Mouse (Mus musculus): ENCODE data around the gene Sytl1. TPM values are rescaled to one million over a fixed set of nuclear protein-coding genes. Genes with fewer than 3 reads are reported as not detected.

Sytl1 gene
- polyA plus RNA-seq, 1 experiment from 2014 or later: 0.42 TPM

DNA sequence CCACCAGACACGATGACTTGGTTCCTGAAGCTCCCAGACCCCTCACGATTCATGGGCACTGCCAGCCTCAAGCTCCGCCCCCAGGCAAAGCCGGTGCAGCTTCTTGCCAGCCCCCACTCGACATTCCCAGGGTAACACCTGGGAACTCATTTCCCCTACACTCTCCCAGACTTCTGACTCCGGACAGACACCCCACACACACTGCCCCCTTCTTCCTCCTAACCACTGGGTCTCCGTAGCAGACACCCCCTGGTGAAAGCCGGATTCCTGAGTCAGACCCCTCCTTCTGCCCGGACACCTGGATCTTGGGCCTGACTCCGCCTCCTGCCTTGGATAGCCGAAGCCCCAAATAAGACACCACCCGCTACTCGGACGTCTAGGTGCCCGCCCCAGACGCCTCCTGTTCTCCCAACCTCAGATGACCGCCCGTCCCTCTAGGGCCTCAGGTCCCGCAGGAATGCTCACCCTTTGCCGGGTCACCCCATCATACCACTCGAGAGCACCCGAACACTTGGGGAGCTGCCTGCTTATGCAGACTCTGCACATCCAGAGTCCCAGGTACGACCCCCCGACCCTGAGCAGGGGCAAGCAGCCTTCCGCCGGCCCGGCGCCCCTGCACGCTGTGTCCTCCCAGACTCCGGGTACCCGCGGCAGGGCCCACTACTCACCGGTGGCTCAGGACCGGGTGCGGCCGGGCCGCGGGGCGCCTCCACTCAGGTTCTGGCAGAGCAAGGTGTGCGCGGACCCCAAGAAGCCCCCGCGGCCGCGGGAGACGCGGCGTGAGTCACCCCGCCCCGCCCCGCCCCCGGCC is 51.0 kb downstream of the Sytl1 start, which contains the start of the genes Cd164l2 and Gpr3:
Gene Cd164l2 (plus strand): TSS at position 381 of the 811 bp plus-strand sequence.
Gene Gpr3 (minus strand): TSS at position 786 of the 811 bp plus-strand sequence.
- Histone ChIP-seq H3K27me3 (ENCODE audit: control insufficient read depth, insufficient read depth, low read length) (peaks cover 24% of the 10 kb centered on the region), H3K4me3 (ENCODE audit: control insufficient read depth in 1 of 2, insufficient read depth in 1 of 2, low read depth in 1 of 2, low read length in 2 of 2) (peak within 1 kb of the TSS; percentile 68 to 69), H3K27ac (replicated peaks in 1 of 2; ENCODE audit: control insufficient read depth in 1 of 2, insufficient read depth in 1 of 2, low read depth in 2 of 2, low read length in 2 of 2) (no peak within 1 kb of the TSS), H3K36me3 (ENCODE audit: control insufficient read depth, insufficient read depth, low read length) (no peaks in the 10 kb centered on the region), H3K4me2 (ENCODE audit: low read length) (peak within 1 kb of the TSS; percentile 98), H3K9ac (ENCODE audit: low read length) (peak within 1 kb of the TSS; percentile 72), H3K4me1 (ENCODE audit: control insufficient read depth in 2 of 2, insufficient read depth in 2 of 2, low read length in 2 of 2) (peaks cover 13 to 17% of the 10 kb centered on the region in 2 experiments), H3K9me3 (ENCODE audit: control insufficient read depth, low read length) (no peaks in the 10 kb centered on the region)
- ATAC-seq (ENCODE audit: insufficient number of reproducible peaks, insufficient read depth, low FRiP score, low read depth): peak; percentile 38
- WGBS: 2% methylated on average over 50 of the region's 52 CpGs

DNA sequence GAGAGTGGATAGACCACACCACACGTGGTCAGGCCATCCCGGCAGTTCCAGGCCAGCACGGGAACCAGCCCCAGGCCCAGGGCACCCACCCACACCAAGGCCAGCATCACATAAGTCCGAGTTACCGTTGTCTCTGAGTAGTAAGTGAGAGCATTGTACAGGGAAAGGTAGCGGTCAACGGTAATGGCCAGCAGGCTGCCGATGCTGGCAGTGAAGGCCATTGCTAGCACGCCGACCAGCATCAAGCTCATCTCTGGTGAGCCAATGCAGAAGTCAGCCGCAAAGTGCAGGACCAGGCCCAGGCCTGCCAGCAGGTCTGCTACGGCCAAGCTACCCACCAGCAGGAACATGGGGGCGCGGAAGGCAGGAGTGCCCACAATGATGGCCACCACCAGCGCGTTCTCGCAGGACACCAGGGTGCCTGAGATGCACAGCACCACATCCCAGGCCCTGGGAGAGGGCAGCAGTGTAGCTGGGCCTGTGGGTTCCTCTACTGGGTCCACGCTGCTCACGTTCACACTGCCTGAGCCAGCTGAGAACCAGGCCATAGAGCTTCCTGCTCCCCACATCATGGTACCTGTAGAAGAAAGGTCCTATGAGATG is 52.0 kb downstream of the Sytl1 start:
- Histone ChIP-seq H3K9ac (ENCODE audit: low read length) (no peak overlapping the region), H3K36me3 (ENCODE audit: control insufficient read depth, insufficient read depth, low read length) (no peaks in the 10 kb centered on the region), H3K27ac (replicated peaks in 1 of 2; ENCODE audit: control insufficient read depth in 1 of 2, insufficient read depth in 1 of 2, low read depth in 2 of 2, low read length in 2 of 2) (no peak overlapping the region), H3K4me2 (ENCODE audit: low read length) (no peak overlapping the region), H3K27me3 (ENCODE audit: control insufficient read depth, insufficient read depth, low read length) (peaks cover 24% of the 10 kb centered on the region), H3K4me3 (ENCODE audit: control insufficient read depth in 1 of 2, insufficient read depth in 1 of 2, low read depth in 1 of 2, low read length in 2 of 2) (no peak overlapping the region), H3K9me3 (ENCODE audit: control insufficient read depth, low read length) (no peaks in the 10 kb centered on the region), H3K4me1 (ENCODE audit: control insufficient read depth in 2 of 2, insufficient read depth in 2 of 2, low read length in 2 of 2) (peaks cover 13 to 17% of the 10 kb centered on the region in 2 experiments)
- no peak for ATAC-seq (ENCODE audit: insufficient number of reproducible peaks, insufficient read depth, low FRiP score, low read depth)
- WGBS: 92% methylated on average over 19 of the region's 19 CpGs

DNA sequence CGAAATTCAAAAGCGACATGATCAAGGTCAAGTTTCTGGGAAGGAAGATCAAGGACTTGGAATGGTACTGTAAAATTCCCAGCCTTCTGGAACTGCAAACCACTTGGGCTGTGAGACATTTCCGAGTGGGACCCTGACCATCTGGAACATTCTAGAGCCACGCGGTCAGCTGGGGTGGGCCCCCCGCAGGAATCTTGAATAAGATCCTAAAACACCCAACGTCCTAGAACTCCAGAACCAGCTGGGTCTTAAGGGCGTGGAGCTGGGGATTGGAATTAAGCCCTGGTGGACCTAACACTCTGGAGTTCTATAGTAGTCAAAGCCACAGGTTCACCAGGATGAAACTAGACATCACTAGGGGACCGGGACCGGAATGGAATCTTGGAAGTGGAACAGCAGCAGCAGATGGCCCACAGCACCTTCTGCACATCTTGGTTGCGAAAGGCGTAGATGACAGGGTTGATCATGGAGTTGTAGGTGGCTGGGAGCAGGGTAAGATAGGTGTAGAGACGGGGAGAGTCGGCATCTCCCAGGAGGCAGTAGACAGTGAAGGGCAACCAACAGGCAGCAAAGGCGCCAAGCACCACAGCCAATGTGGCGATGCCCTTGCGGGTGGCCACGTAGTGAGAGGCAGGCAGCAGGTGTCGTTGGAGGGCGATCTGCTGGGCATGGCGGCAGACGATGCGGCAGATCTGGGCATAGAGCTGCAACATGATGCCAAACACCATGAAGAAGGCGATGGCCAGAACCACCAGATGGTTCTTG is 52.7 kb downstream of the Sytl1 start:
- Histone ChIP-seq H3K36me3 (ENCODE audit: control insufficient read depth, insufficient read depth, low read length) (no peaks in the 10 kb centered on the region), H3K27ac (replicated peaks in 1 of 2; ENCODE audit: control insufficient read depth in 1 of 2, insufficient read depth in 1 of 2, low read depth in 2 of 2, low read length in 2 of 2) (no peak overlapping the region), H3K9me3 (ENCODE audit: control insufficient read depth, low read length) (no peaks in the 10 kb centered on the region), H3K9ac (ENCODE audit: low read length) (no peak overlapping the region), H3K4me1 (ENCODE audit: control insufficient read depth in 2 of 2, insufficient read depth in 2 of 2, low read length in 2 of 2) (peaks cover 13 to 18% of the 10 kb centered on the region in 2 experiments), H3K4me3 (ENCODE audit: control insufficient read depth in 1 of 2, insufficient read depth in 1 of 2, low read depth in 1 of 2, low read length in 2 of 2) (no peak overlapping the region), H3K4me2 (ENCODE audit: low read length) (no peak overlapping the region), H3K27me3 (ENCODE audit: control insufficient read depth, insufficient read depth, low read length) (peaks cover 24% of the 10 kb centered on the region)
- no peak for ATAC-seq (ENCODE audit: insufficient number of reproducible peaks, insufficient read depth, low FRiP score, low read depth)
- 91% methylated on average over 24 of the region's 24 CpGs for WGBS

DNA sequence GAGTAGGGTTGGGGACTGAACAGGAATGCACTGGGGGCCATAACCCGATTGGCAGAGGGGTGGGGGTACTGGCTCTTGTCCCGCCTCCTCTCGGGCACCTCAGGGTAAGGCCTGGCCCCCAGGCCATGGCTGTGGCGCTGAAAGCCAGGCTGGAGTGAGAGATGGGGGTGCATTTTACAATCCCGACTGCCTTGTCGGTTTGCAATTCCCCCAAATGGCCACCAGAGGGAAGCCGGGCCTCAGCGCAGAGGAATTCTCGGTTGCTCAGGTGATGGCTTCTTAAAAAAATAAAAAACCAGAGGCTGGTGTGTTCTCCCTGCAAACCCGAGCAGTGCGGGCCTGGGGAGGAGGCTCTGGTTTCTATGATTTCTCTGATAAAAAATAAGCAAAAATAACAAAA is 53.5 kb downstream of the Sytl1 start:
- H3K4me2 ChIP-seq (ENCODE audit: low read length): no peak overlapping the region
- no peak overlapping the region for H3K9ac ChIP-seq (ENCODE audit: low read length)
- no peak overlapping the region for H3K4me3 ChIP-seq (ENCODE audit: control insufficient read depth in 1 of 2, insufficient read depth in 1 of 2, low read depth in 1 of 2, low read length in 2 of 2)
- H3K36me3 ChIP-seq (ENCODE audit: control insufficient read depth, insufficient read depth, low read length): no peaks in the 10 kb centered on the region
- no peak overlapping the region for H3K27ac ChIP-seq (replicated peaks in 1 of 2; ENCODE audit: control insufficient read depth in 1 of 2, insufficient read depth in 1 of 2, low read depth in 2 of 2, low read length in 2 of 2)
- no peaks in the 10 kb centered on the region for H3K9me3 ChIP-seq (ENCODE audit: control insufficient read depth, low read length)
- H3K4me1 ChIP-seq (ENCODE audit: control insufficient read depth in 2 of 2, insufficient read depth in 2 of 2, low read length in 2 of 2): peaks cover 18 to 26% of the 10 kb centered on the region in 2 experiments
- H3K27me3 ChIP-seq (ENCODE audit: control insufficient read depth, insufficient read depth, low read length): peaks cover 24% of the 10 kb centered on the region
- no peak for ATAC-seq (ENCODE audit: insufficient number of reproducible peaks, insufficient read depth, low FRiP score, low read depth)
- WGBS: 3% methylated on average over 11 of the region's 11 CpGs

DNA sequence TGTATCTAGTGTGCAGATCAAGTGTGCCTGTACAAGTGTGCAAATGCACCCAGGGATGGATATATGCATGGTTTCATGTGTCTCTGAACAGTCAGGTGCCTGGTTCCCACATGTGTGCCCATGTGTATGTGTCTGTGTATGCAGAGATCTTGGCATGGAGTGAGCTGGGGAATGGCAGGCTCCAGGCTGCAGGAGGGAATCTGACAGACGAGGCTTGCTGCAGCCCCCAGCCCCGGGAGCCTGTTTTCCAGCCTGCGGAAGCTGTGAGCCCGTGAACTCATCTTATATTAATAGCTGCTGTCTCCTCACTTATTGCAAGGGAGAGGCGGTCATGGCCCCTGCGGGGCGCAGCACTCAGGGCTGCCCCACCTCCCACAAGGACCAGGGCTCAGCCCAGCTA is 58.5 kb downstream of the Sytl1 start:
- peak overlapping the region; percentile 60 for H3K9ac ChIP-seq (ENCODE audit: low read length)
- peaks cover 29 to 33% of the 10 kb centered on the region in 2 experiments for H3K4me1 ChIP-seq (ENCODE audit: control insufficient read depth in 2 of 2, insufficient read depth in 2 of 2, low read length in 2 of 2)
- no peaks in the 10 kb centered on the region for H3K9me3 ChIP-seq (ENCODE audit: control insufficient read depth, low read length)
- no peaks in the 10 kb centered on the region for H3K36me3 ChIP-seq (ENCODE audit: control insufficient read depth, insufficient read depth, low read length)
- peak overlapping the region; percentile 27; the same call in 1 of the 2 replicates for H3K4me2 ChIP-seq (ENCODE audit: low read length)
- ATAC-seq (ENCODE audit: insufficient number of reproducible peaks, insufficient read depth, low FRiP score, low read depth): no peak
- 17% methylated on average over 7 of the region's 7 CpGs for WGBS
- H3K27ac ChIP-seq (replicated peaks in 1 of 2; ENCODE audit: control insufficient read depth in 1 of 2, insufficient read depth in 1 of 2, low read depth in 2 of 2, low read length in 2 of 2): peak overlapping the region; percentile 61 to 65; a peak in 3 of 4 replicates
- no peak overlapping the region for H3K4me3 ChIP-seq (ENCODE audit: control insufficient read depth in 1 of 2, insufficient read depth in 1 of 2, low read depth in 1 of 2, low read length in 2 of 2)
- no peaks in the 10 kb centered on the region for H3K27me3 ChIP-seq (ENCODE audit: control insufficient read depth, insufficient read depth, low read length)

DNA sequence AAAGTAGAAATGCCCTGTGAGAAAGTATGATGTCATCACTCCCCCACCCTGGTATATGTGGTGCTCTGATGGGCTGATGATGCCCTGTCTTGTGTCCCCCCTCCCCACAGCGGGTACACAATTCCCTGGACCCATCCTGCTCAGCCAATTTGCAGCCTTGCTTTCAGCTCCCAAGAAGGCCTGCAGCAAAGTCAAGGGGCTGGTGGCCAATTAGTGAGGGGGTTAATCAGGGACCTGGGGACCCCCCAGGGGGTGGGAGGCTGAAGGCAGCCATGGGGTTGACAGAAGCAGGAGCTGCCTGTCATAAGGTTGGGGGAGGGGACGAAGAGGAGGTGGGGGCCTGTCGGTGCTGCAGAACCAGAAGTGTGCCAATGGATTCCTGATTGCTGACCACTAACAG is 59.3 kb downstream of the Sytl1 start:
- WGBS: 57% methylated on average over 3 of the region's 3 CpGs
- H3K4me1 ChIP-seq (ENCODE audit: control insufficient read depth in 2 of 2, insufficient read depth in 2 of 2, low read length in 2 of 2): peaks cover 33 to 41% of the 10 kb centered on the region in 2 experiments

More for the DNA sequence above, 59.3 kb downstream of the Sytl1 start:
- no peak overlapping the region for H3K9ac ChIP-seq (ENCODE audit: low read length)
- no peak for ATAC-seq (ENCODE audit: insufficient number of reproducible peaks, insufficient read depth, low FRiP score, low read depth)
- H3K27ac ChIP-seq (replicated peaks in 1 of 2; ENCODE audit: control insufficient read depth in 1 of 2, insufficient read depth in 1 of 2, low read depth in 2 of 2, low read length in 2 of 2): no peak overlapping the region
- H3K4me3 ChIP-seq (ENCODE audit: control insufficient read depth in 1 of 2, insufficient read depth in 1 of 2, low read depth in 1 of 2, low read length in 2 of 2): no peak overlapping the region
- peaks cover 3% of the 10 kb centered on the region; the same call in 1 of the 2 replicates for H3K36me3 ChIP-seq (ENCODE audit: control insufficient read depth, insufficient read depth, low read length)
- no peaks in the 10 kb centered on the region for H3K9me3 ChIP-seq (ENCODE audit: control insufficient read depth, low read length)
- no peaks in the 10 kb centered on the region for H3K27me3 ChIP-seq (ENCODE audit: control insufficient read depth, insufficient read depth, low read length)
- H3K4me2 ChIP-seq (ENCODE audit: low read length): no peak overlapping the region

Measured in heart, embryonic 14.5 days (tissue).